Mouse (Mus musculus) E14TG2a.4 (cell line): ENCODE data around the gene Zkscan7.

Source experiments
- H3K27me3 ChIP-seq: 2 replicates; pipeline ENCODE4 v1.6.1; 2014; ENCODE audit warnings: low read length, control low read depth; ENCODE audit not compliant: insufficient read depth
- H3K36me3 ChIP-seq: 2 replicates; pipeline ENCODE4 v1.6.1; 2014; ENCODE audit warnings: low read length, control low read depth; ENCODE audit not compliant: insufficient read depth
- H3K4me1 ChIP-seq: replicated peaks from 2 replicates; pipeline ENCODE4 v1.6.1; 2014; ENCODE audit warnings: low read depth, low read length, control low read depth
- H3K4me3 ChIP-seq: replicated peaks from 2 replicates; pipeline ENCODE4 v1.5.1; 2014; ENCODE audit warnings: mild to moderate bottlenecking, low read length
- H3K9me3 ChIP-seq: 2 replicates; pipeline ENCODE4 v1.6.1; 2014; ENCODE audit warnings: low read length, control low read depth
- CTCF ChIP-seq: conservative IDR thresholded peaks from 2 replicates; pipeline ENCODE4 v1.5.1; 2014; ENCODE audit warnings: low read length
- NANOG ChIP-seq: IDR thresholded peaks from 2 replicates; pipeline ENCODE4 v1.6.1; 2014; ENCODE audit warnings: borderline replicate concordance, low read length, mixed read lengths

Zkscan7 gene

DNA sequence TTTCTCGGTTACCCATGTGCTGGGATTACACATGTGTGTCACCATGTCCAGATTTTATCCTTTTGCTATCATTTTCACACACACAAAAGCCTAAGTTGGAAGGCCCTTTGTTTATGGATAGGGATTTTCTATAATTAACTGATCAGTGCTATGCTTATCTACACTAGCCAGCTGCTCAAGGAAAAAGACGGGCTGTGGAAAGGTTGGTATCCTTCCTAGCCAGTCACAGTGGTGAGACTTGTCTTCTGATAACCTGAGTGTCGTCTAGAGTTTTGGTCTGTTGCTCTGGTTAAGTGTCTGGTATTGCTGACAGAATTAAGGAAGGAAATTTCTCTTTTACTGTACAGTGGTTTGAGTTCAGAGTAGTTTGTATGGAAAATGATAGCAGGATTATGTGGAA lies 43.4 kb downstream of the Zkscan7 start:
- Histone ChIP-seq H3K27me3 (no peaks in the 10 kb centered on the region), H3K9me3 (no peaks in the 10 kb centered on the region), H3K36me3 (peaks cover 80% of the 10 kb centered on the region), H3K4me1 (peaks cover 4% of the 10 kb centered on the region; the same call in 1 of the 2 replicates), H3K4me3 (no peak overlapping the region)
- no peak for TF ChIP-seq NANOG
- TF ChIP-seq CTCF, result no peak
